Mouse (Mus musculus) liver, embryonic 15.5 days (tissue): Measurements from ENCODE around the gene Slamf9. TPM values are rescaled to one million over a fixed set of nuclear protein-coding genes. Genes with fewer than 3 reads are reported as not detected.

Experiments used
- ATAC-seq: fragments of 200-750 bp; cut with Nextera tagmentation; 2 replicates; pipeline ENCODE4 v1.8.0; 2017; ENCODE audit warnings: moderate number of reproducible peaks, mild to moderate bottlenecking, moderate library complexity; ENCODE audit not compliant: insufficient read depth
- H3K27ac ChIP-seq: fragments of 300-500 bp; sonication (generic); replicated peaks from 2 replicates; pipeline ENCODE4 v1.5.1; 2015; ENCODE audit warnings: mild to moderate bottlenecking, inconsistent platforms
- H3K27me3 ChIP-seq: fragments of 300-500 bp; sonication (generic); 2 replicates; pipeline ENCODE4 v1.6.1; 2015; ENCODE audit warnings: mild to moderate bottlenecking, inconsistent platforms
- H3K36me3 ChIP-seq: fragments of 300-500 bp; sonication (generic); replicated peaks from 2 replicates; pipeline ENCODE4 v1.6.1; 2015; ENCODE audit warnings: moderate library complexity, mild to moderate bottlenecking, inconsistent platforms
- H3K4me1 ChIP-seq: fragments of 300-500 bp; sonication (generic); replicated peaks from 2 replicates; pipeline ENCODE4 v1.6.1; 2015; ENCODE audit warnings: inconsistent platforms
- H3K4me2 ChIP-seq: fragments of 300-500 bp; sonication (generic); 2 replicates; pipeline ENCODE4 v1.6.1; 2015; ENCODE audit warnings: moderate library complexity, mild to moderate bottlenecking, inconsistent platforms
- H3K4me3 ChIP-seq: fragments of 300-500 bp; sonication (generic); replicated peaks from 2 replicates; pipeline ENCODE4 v1.5.1; 2015; ENCODE audit warnings: mild to moderate bottlenecking, inconsistent platforms
- H3K9ac ChIP-seq: fragments of 300-500 bp; sonication (generic); 2 replicates; pipeline ENCODE4 v1.6.1; 2015; ENCODE audit warnings: moderate library complexity, mild to moderate bottlenecking, inconsistent platforms
- H3K9me3 ChIP-seq: fragments of 300-500 bp; sonication (generic); replicated peaks from 2 replicates; pipeline ENCODE4 v1.6.1; 2016; ENCODE audit warnings: inconsistent platforms
- WGBS: fragments of 180-500 bp; shearing (Covaris S2); methylation state at CpG from one replicate; pipeline ENCODE4 v1.1.7; 2015; ENCODE audit warnings: mixed read lengths; ENCODE audit not compliant: insufficient replicate concordance; 5-methylcytosine and 5-hydroxymethylcytosine counted together
- polyA plus RNA-seq: library from polyadenylated mRNA; unstranded; fragments of >200 nt; fragmentation: Nextera tagmentation; extraction: Ambion mirVana; gene quantifications from 2 replicates; pipeline ENCODE4 v1.2.1, GENCODE M21; 2015

Slamf9 gene
- polyA plus RNA-seq, 1 experiment from 2014 or later, result 0.78 TPM

DNA sequence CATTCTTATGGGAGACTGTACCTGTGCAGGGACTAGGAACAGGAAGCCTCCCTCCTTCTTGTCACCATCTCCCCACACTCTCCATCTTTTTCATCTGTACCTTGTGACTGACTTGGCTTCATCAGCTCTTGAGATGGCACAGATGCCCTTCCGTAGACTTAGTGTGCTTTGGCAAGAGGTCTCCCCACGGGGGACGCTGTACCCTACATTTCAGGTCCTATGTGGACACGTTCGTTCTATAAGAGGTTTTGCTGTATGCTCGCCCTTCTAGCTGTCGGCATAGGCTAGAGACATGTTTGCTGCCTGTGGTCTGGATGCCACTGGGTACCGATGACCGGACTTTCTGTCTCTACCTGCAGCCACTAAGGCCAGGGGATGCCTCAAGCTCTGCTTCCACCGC, 52.3 kb downstream of the Slamf9 start:
- Histone ChIP-seq H3K4me2 (no peak overlapping the region), H3K9me3 (no peaks in the 10 kb centered on the region), H3K27ac (no peak overlapping the region), H3K9ac (no peak overlapping the region), H3K27me3 (peaks cover 51% of the 10 kb centered on the region), H3K4me3 (no peak overlapping the region), H3K4me1 (0 out of 2 replicates have a peak, but pooled peaks cover 10% of the 10 kb centered on the region), H3K36me3 (no peaks in the 10 kb centered on the region)
- WGBS, result 79% methylated on average over 10 of the region's 10 CpGs
- ATAC-seq, result no peak

Other genes with a start within 250 kb of the Slamf9 start
- gene Atp1a4, start 216.9 kb upstream of the Slamf9 start, polyA plus RNA-seq, result 0.02 TPM in 1 of 2 replicates, not detected in the other
- gene Igsf8, start 213.7 kb upstream of the Slamf9 start, polyA plus RNA-seq, result 17.9 and 23.1 TPM in 2 replicates
- gene Atp1a2, start 177.3 kb upstream of the Slamf9 start, polyA plus RNA-seq, result 0.39 and 0.40 TPM in 2 replicates
- gene Kcnj9, start 146.0 kb upstream of the Slamf9 start, polyA plus RNA-seq, result 0.03 TPM in 1 of 2 replicates, not detected in the other
- 0.09 and 0.12 TPM in 2 replicates for gene Kcnj10, start 134.1 kb upstream of the Slamf9 start, polyA plus RNA-seq
- gene Pigm, start 98.8 kb upstream of the Slamf9 start, polyA plus RNA-seq, result 1.7 and 1.9 TPM in 2 replicates
- gene Igsf9, start 6.4 kb downstream of the Slamf9 start, polyA plus RNA-seq, result 0.96 and 1.2 TPM in 2 replicates
- gene Tagln2, start 24.7 kb downstream of the Slamf9 start, polyA plus RNA-seq, result 121 and 125 TPM in 2 replicates
- 0.29 and 0.43 TPM in 2 replicates for gene Cfap45, start 45.4 kb downstream of the Slamf9 start, polyA plus RNA-seq
- not detected in 2 replicates for gene Vsig8, start 80.6 kb downstream of the Slamf9 start, polyA plus RNA-seq
- gene Slamf8, start 115.2 kb downstream of the Slamf9 start, polyA plus RNA-seq, result 0.10 and 0.33 TPM in 2 replicates
- gene Fcrl6, start 127.2 kb downstream of the Slamf9 start, polyA plus RNA-seq, result 0.08 TPM in 1 of 2 replicates, not detected in the other
- gene Dusp23, start 157.6 kb downstream of the Slamf9 start, polyA plus RNA-seq, result 5.3 and 5.7 TPM in 2 replicates
- gene Crp, start 222.7 kb downstream of the Slamf9 start, polyA plus RNA-seq, result 57.7 and 71.8 TPM in 2 replicates